Mouse (Mus musculus) hindbrain, embryonic 12.5 days (tissue): ENCODE measurements around the gene Rad51b. TPM values are rescaled to one million over a fixed set of nuclear protein-coding genes. Genes with fewer than 3 reads are reported as not detected.

Source experiments
- ATAC-seq: fragments of 200-750 bp; cut with Nextera tagmentation; 2 replicates; pipeline ENCODE4 v1.8.0; 2017; ENCODE audit warnings: moderate TSS enrichment; ENCODE audit not compliant: low FRiP score
- H3K27ac ChIP-seq: fragments of 300-500 bp; sonication (generic); 2 replicates; pipeline ENCODE4 v1.5.1; 2016; ENCODE audit warnings: mild to moderate bottlenecking
- H3K27me3 ChIP-seq: fragments of 300-500 bp; sonication (generic); 2 replicates; pipeline ENCODE4 v1.6.1; 2016; ENCODE audit warnings: mild to moderate bottlenecking
- H3K36me3 ChIP-seq: fragments of 300-500 bp; sonication (generic); 2 replicates; pipeline ENCODE4 v1.6.1; 2016; ENCODE audit warnings: mild to moderate bottlenecking
- H3K4me1 ChIP-seq: fragments of 300-500 bp; sonication (generic); 2 replicates; pipeline ENCODE4 v1.6.1; 2016
- H3K4me2 ChIP-seq: fragments of 300-500 bp; sonication (generic); replicated peaks from 2 replicates; pipeline ENCODE4 v1.6.1; 2016; ENCODE audit warnings: mild to moderate bottlenecking
- H3K4me3 ChIP-seq: fragments of 300-500 bp; sonication (generic); 2 replicates; pipeline ENCODE4 v1.5.1; 2016; ENCODE audit warnings: mild to moderate bottlenecking
- H3K9ac ChIP-seq: fragments of 300-500 bp; sonication (generic); 2 replicates; pipeline ENCODE4 v1.6.1; 2016; ENCODE audit warnings: mild to moderate bottlenecking, moderate library complexity
- H3K9me3 ChIP-seq: fragments of 300-500 bp; sonication (generic); replicated peaks from 2 replicates; pipeline ENCODE4 v1.6.1; 2016; ENCODE audit warnings: mild to moderate bottlenecking
- WGBS: fragments of 180-500 bp; shearing (Covaris S2); methylation state at CpG from one replicate; pipeline ENCODE4 v1.1.7; 2016; 5-methylcytosine and 5-hydroxymethylcytosine counted together
- polyA plus RNA-seq: library from polyadenylated mRNA; unstranded; fragments of >200 nt; fragmentation: Nextera tagmentation; extraction: Ambion mirVana; gene quantifications from 2 replicates; pipeline ENCODE4 v1.2.1, GENCODE M21; 2016

Rad51b gene
- polyA plus RNA-seq, 1 experiment from 2014 or later, result 5.2 TPM

GRCm38 (mm10) chr12:79725711-79726110 is 428.6 kb downstream of the Rad51b start:
- Histone ChIP-seq H3K27me3 (no peaks in the 10 kb centered on the region), H3K27ac (no peak overlapping the region), H3K4me1 (no peaks in the 10 kb centered on the region), H3K4me3 (no peak overlapping the region), H3K4me2 (no peak overlapping the region), H3K9me3 (peaks cover 19% of the 10 kb centered on the region), H3K36me3 (0 out of 2 replicates have a peak, but pooled peaks cover 6% of the 10 kb centered on the region), H3K9ac (no peak overlapping the region)
- ATAC-seq, result no peak

- Histone ChIP-seq H3K9me3 (peaks cover 19% of the 10 kb centered on the region), H3K36me3 (0 out of 2 replicates have a peak, but pooled peaks cover 6% of the 10 kb centered on the region), H3K4me3 (no peak overlapping the region), H3K27ac (no peak overlapping the region), H3K4me1 (no peaks in the 10 kb centered on the region), H3K27me3 (no peaks in the 10 kb centered on the region), H3K4me2 (no peak overlapping the region), H3K9ac (no peak overlapping the region)
- no peak for ATAC-seq
- 82% methylated on average over 2 of the region's 2 CpGs for WGBS
Measured at GRCm38 (mm10) chr12:79726116-79726515, 429.0 kb downstream of the Rad51b start.

- Histone ChIP-seq H3K4me3 (no peak overlapping the region), H3K27me3 (no peaks in the 10 kb centered on the region), H3K4me2 (no peak overlapping the region), H3K27ac (no peak overlapping the region), H3K9ac (no peak overlapping the region), H3K36me3 (0 out of 2 replicates have a peak, but pooled peaks cover 6% of the 10 kb centered on the region), H3K4me1 (no peaks in the 10 kb centered on the region), H3K9me3 (peaks cover 19% of the 10 kb centered on the region)
- no peak for ATAC-seq
Measured at GRCm38 (mm10) chr12:79726959-79727358, 429.9 kb downstream of the Rad51b start.

- Histone ChIP-seq H3K4me1 (peaks cover 7% of the 10 kb centered on the region), H3K27me3 (no peaks in the 10 kb centered on the region), H3K4me2 (no peak overlapping the region), H3K27ac (no peak overlapping the region), H3K9ac (no peak overlapping the region), H3K36me3 (0 out of 2 replicates have a peak, but pooled peaks cover 6% of the 10 kb centered on the region), H3K9me3 (peaks cover 19% of the 10 kb centered on the region), H3K4me3 (no peak overlapping the region)
- ATAC-seq, result no peak
- 69% methylated on average over 5 of the region's 5 CpGs for WGBS
Measured at GRCm38 (mm10) chr12:79729926-79730506, 432.9 kb downstream of the Rad51b start.

- no peak overlapping the region for H3K4me2 ChIP-seq
- peak overlapping the region; percentile 30; the same call in 1 of the 2 replicates for H3K27ac ChIP-seq
- no peak for ATAC-seq
- 85% methylated on average over 6 of the region's 6 CpGs for WGBS
- no peak overlapping the region for H3K9ac ChIP-seq
- H3K4me1 ChIP-seq, result peaks cover 11% of the 10 kb centered on the region
- peaks cover 19% of the 10 kb centered on the region for H3K9me3 ChIP-seq
- 0 out of 2 replicates have a peak, but pooled peaks cover 6% of the 10 kb centered on the region for H3K36me3 ChIP-seq
- no peaks in the 10 kb centered on the region for H3K27me3 ChIP-seq
- no peak overlapping the region for H3K4me3 ChIP-seq
Measured at GRCm38 (mm10) chr12:79731905-79732304, 434.8 kb downstream of the Rad51b start.

- Histone ChIP-seq H3K36me3 (0 out of 2 replicates have a peak, but pooled peaks cover 6% of the 10 kb centered on the region), H3K27ac (peak overlapping the region; percentile 30), H3K9me3 (peaks cover 17% of the 10 kb centered on the region), H3K4me2 (no peak overlapping the region), H3K27me3 (no peaks in the 10 kb centered on the region), H3K4me3 (no peak overlapping the region), H3K9ac (peak overlapping the region; percentile 32; the same call in 1 of the 2 replicates), H3K4me1 (peaks cover 11% of the 10 kb centered on the region)
- ATAC-seq, result no peak
- WGBS, result 55% methylated on average over 12 of the region's 12 CpGs
Measured at GRCm38 (mm10) chr12:79732355-79733115, 435.5 kb downstream of the Rad51b start.

- Histone ChIP-seq H3K4me2 (no peak overlapping the region), H3K27me3 (no peaks in the 10 kb centered on the region), H3K9me3 (no peaks in the 10 kb centered on the region), H3K4me3 (no peak overlapping the region), H3K9ac (no peak overlapping the region), H3K4me1 (peaks cover 11% of the 10 kb centered on the region), H3K36me3 (no peaks in the 10 kb centered on the region), H3K27ac (no peak overlapping the region)
- no peak for ATAC-seq
- 79% methylated on average over 13 of the region's 13 CpGs for WGBS
Measured at GRCm38 (mm10) chr12:79735341-79735785, 438.3 kb downstream of the Rad51b start.

GRCm38 (mm10) chr12:79735882-79736281 is 438.8 kb downstream of the Rad51b start:
- WGBS, result 88% methylated on average over 4 of the region's 4 CpGs
- no peak for ATAC-seq
- Histone ChIP-seq H3K27me3 (no peaks in the 10 kb centered on the region), H3K9ac (no peak overlapping the region), H3K4me1 (peaks cover 11% of the 10 kb centered on the region), H3K4me2 (no peak overlapping the region), H3K27ac (no peak overlapping the region), H3K9me3 (no peaks in the 10 kb centered on the region), H3K36me3 (no peaks in the 10 kb centered on the region), H3K4me3 (no peak overlapping the region)

- H3K36me3 ChIP-seq, result no peaks in the 10 kb centered on the region
- H3K9ac ChIP-seq, result no peak overlapping the region
- no peak for ATAC-seq
- H3K4me1 ChIP-seq, result peaks cover 17% of the 10 kb centered on the region
- H3K4me2 ChIP-seq, result no peak overlapping the region
- no peak overlapping the region for H3K27ac ChIP-seq
- H3K4me3 ChIP-seq, result no peak overlapping the region
- H3K27me3 ChIP-seq, result no peaks in the 10 kb centered on the region
- no peaks in the 10 kb centered on the region for H3K9me3 ChIP-seq
Measured at GRCm38 (mm10) chr12:79738700-79739099, 441.6 kb downstream of the Rad51b start.

GRCm38 (mm10) chr12:79739918-79740639 is 443.0 kb downstream of the Rad51b start:
- no peak overlapping the region for H3K9ac ChIP-seq
- H3K27ac ChIP-seq, result no peak overlapping the region
- ATAC-seq, result no peak
- H3K4me2 ChIP-seq, result no peak overlapping the region
- peaks cover 17% of the 10 kb centered on the region for H3K4me1 ChIP-seq
- no peaks in the 10 kb centered on the region for H3K27me3 ChIP-seq
- H3K9me3 ChIP-seq, result no peaks in the 10 kb centered on the region
- no peaks in the 10 kb centered on the region for H3K36me3 ChIP-seq
- H3K4me3 ChIP-seq, result no peak overlapping the region
- WGBS, result 90% methylated on average over 11 of the region's 11 CpGs

- Histone ChIP-seq H3K4me3 (no peak overlapping the region), H3K27me3 (no peaks in the 10 kb centered on the region), H3K4me1 (peaks cover 28% of the 10 kb centered on the region), H3K9me3 (no peaks in the 10 kb centered on the region), H3K27ac (no peak overlapping the region), H3K36me3 (no peaks in the 10 kb centered on the region), H3K4me2 (no peak overlapping the region), H3K9ac (no peak overlapping the region)
- 34% methylated on average over 7 of the region's 7 CpGs for WGBS
- 0 out of 2 replicates have a peak, but pooled peaks have one; percentile 38 for ATAC-seq
Measured at GRCm38 (mm10) chr12:79742211-79742610, 445.1 kb downstream of the Rad51b start.

GRCm38 (mm10) chr12:79744131-79744530 is 447.0 kb downstream of the Rad51b start:
- Histone ChIP-seq H3K4me1 (peaks cover 36% of the 10 kb centered on the region), H3K4me3 (no peak overlapping the region), H3K36me3 (no peaks in the 10 kb centered on the region), H3K4me2 (no peak overlapping the region), H3K27me3 (no peaks in the 10 kb centered on the region), H3K9ac (no peak overlapping the region), H3K27ac (no peak overlapping the region), H3K9me3 (no peaks in the 10 kb centered on the region)
- 76% methylated on average over 6 of the region's 6 CpGs for WGBS
- no peak for ATAC-seq
